Mouse (Mus musculus): ENCODE data around the gene Gm9774. TPM values are rescaled to one million over a fixed set of nuclear protein-coding genes. Genes with fewer than 3 reads are reported as not detected.

Gm9774 gene
- total RNA-seq (2023), result 2.2 TPM in 1 of 2 replicates, not detected in the other

DNA sequence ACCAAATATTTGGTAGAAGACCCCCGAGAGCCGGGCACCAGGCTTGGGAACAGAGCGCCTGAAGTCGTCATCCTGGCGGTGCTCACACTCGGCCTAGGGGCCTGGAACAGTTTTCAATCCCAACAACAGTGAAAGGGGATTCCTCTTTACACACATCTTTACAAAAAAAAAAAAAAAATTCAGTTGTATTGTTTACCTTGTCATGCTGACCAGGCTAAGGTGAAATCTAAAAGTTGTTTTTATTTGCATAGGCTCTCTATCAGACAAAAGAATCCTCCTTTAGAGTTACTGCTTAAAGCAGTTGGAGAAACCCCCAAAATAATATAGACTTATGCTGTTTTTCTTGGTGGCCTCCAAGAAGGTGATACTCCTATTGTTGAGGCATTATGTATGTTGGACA lies at the start of gene Gm9774:
Gene Gm9774 (minus strand): TSS at position 101 of the 400 bp plus-strand sequence.

DNA sequence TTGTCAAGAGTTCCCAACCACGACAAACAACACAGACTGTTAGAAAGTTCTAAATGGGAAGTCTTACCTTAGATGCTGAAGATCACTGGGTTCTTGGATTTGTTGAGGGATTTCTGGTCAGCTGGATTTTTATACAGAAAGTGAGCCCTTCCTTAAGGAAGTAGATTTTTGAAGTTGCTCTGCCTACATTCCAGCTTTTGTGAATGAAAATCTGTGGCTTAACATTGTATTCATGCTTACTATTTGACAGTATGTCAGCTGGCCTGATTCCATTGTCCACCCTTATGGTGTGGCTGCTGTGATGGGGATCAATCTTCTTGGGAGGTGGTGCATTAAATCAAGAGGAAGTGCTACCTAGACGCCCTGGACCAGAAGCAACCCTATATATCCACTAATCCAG lies 29.4 kb upstream of the Gm9774 start, which contains the start of gene Sprr3:
Gene Sprr3 (minus strand): TSS at position 101 of the 400 bp plus-strand sequence.

DNA sequence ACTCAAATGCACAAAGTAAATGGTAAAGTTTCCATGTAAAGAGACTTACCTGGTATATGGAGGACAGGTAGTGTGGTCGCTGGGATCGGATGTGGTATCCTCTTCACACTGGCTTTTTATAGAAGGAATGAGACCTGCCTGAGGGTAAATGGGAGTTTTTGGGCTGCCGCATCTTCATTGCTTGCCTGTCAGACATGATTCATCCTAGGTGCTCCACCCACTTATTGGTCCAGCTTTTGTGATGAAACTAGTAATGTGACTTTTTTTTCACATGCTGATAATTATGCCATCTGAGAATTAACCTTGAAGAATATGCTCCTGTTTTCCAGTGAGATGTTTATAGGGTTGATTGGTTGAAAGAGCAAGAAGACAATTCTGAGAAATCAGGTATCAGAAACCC lies 9.5 kb upstream of the Gm9774 start, which contains the start of gene Sprr1b:
Gene Sprr1b (minus strand): TSS at position 101 of the 400 bp plus-strand sequence.

DNA sequence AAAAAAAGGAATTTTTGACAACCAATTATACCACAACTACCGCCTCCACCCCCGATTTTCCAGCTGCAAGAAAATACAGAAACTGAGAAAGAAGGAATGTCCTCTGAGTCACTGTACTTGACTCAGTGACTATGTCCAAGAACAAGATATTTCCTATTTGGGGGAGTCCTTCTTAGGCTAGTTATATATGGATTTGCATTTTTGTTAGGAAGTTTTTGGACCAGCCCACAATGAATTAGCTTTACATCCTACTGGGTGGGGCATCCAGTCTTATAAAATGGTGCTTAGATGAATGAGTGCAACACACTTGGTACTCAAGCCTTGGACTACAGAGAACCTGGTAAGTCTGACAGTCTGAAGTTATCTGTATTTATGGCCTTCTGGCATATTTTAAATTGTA lies 3.1 kb upstream of the Gm9774 start, which contains the start of gene Sprr2k:
Gene Sprr2k (plus strand): TSS at position 301 of the 400 bp plus-strand sequence.

DNA sequence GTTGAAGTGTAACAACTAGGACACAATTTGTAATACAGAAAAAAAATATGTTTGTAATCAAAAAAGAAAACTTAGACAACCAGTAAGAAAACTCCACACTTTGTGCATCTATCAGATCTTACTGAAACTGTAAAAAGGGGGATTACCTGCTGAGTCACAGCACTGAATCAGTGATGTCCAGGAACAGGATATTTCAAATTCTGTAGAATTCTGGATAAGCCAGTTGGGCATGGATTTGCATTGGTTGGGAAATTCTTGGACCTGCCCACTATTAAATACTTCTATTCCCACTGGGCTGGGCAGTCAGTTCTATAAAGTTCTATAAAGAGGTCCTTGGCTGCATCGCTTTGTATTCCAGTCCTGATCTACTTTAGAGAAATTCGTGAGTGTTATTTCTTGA lies 11.4 kb downstream of the Gm9774 start, which contains the start of gene Sprr2j-ps:
Gene Sprr2j-ps (plus strand): TSS at position 301 of the 400 bp plus-strand sequence.

GRCm38 (mm10) chr3:92407691-92408090 lies 21.5 kb downstream of the Gm9774 start, which contains the start of gene Sprr2i:
Sprr2i (plus strand) TSS chr3:92407991.

DNA sequence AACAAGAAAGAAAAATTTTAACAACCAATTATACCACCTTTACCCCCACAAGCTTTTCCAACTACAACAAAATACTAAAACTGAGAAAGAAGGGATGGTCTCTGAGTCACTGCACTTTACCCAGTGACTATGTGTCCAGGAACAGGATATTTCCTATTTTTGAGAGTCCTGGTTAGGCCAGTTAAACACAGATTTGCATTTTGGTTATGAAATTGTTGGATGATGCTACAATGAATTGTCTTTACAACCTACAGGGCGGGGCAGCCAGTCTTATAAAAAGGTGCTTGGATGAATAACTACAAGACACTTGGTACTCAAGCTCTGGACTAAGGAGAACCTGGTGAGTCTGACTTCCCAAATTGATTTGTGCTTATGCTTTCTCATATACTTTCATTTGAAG lies 43.8 kb downstream of the Gm9774 start, which contains the start of gene Sprr2h:
Gene Sprr2h (plus strand): TSS at position 301 of the 400 bp plus-strand sequence.

Other genes starting within 250 kb of the Gm9774 start
- gene Sprr2a1, start 213.6 kb downstream of the Gm9774 start, total RNA-seq (2023), result not detected in 2 replicates
- not detected in 2 replicates for gene Sprr2a2, start 213.5 kb downstream of the Gm9774 start, total RNA-seq (2023)
- gene Sprr2a3, start 144.0 kb downstream of the Gm9774 start, total RNA-seq (2023), result not detected in 2 replicates
- not detected in 2 replicates for gene Sprr2b, start 112.8 kb downstream of the Gm9774 start, total RNA-seq (2023)
- not detected in 2 replicates for gene Sprr2d, start 90.3 kb downstream of the Gm9774 start, total RNA-seq (2023)
- gene Sprr2e, start 77.3 kb downstream of the Gm9774 start, total RNA-seq (2023), result not detected in 2 replicates
- not detected in 2 replicates for gene Sprr2f, start 64.2 kb downstream of the Gm9774 start, total RNA-seq (2023)
- not detected in 2 replicates for gene Sprr2h, start 43.7 kb downstream of the Gm9774 start, total RNA-seq (2023)
- gene Sprr2i, start 21.4 kb downstream of the Gm9774 start, total RNA-seq (2023), result not detected in 2 replicates
- not detected in 2 replicates for gene Sprr2j-ps, start 11.3 kb downstream of the Gm9774 start, total RNA-seq (2023)
- gene Sprr2k, start 3.2 kb upstream of the Gm9774 start, total RNA-seq (2023), result not detected in 2 replicates
- not detected in 2 replicates for gene Sprr1b, start 9.4 kb upstream of the Gm9774 start, total RNA-seq (2023)
- gene Sprr3, start 29.3 kb upstream of the Gm9774 start, total RNA-seq (2023), result not detected in 2 replicates
- gene Sprr1a, start 56.5 kb upstream of the Gm9774 start, total RNA-seq (2023), result not detected in 2 replicates
- gene Sprr4, start 71.1 kb upstream of the Gm9774 start, total RNA-seq (2023), result not detected in 2 replicates
- gene 2310046K23Rik, start 105.1 kb upstream of the Gm9774 start, total RNA-seq (2023), result not detected in 2 replicates
- not detected in 2 replicates for gene Ivl, start 144.3 kb upstream of the Gm9774 start, total RNA-seq (2023)
- not detected in 2 replicates for gene Smcp, start 159.6 kb upstream of the Gm9774 start, total RNA-seq (2023)
- not detected in 2 replicates for gene 2210017I01Rik, start 178.1 kb upstream of the Gm9774 start, total RNA-seq (2023)
- not detected in 2 replicates for gene Lce6a, start 192.2 kb upstream of the Gm9774 start, total RNA-seq (2023)
- not detected in 2 replicates for gene Lce1a1, start 218.9 kb upstream of the Gm9774 start, total RNA-seq (2023)
- not detected in 2 replicates for gene Lce1b, start 227.5 kb upstream of the Gm9774 start, total RNA-seq (2023)
- gene Lce1a2, start 240.9 kb upstream of the Gm9774 start, total RNA-seq (2023), result not detected in 2 replicates
- gene Lce1c, start 249.8 kb upstream of the Gm9774 start, total RNA-seq (2023), result not detected in 2 replicates